Mouse (Mus musculus) ovary, adult 10 weeks (tissue): ENCODE measurements around the gene Asb15. TPM values are rescaled to one million over a fixed set of nuclear protein-coding genes. Genes with fewer than 3 reads are reported as not detected.

Source experiments
- polyA plus RNA-seq: library from polyadenylated mRNA; stranded (reverse); fragments of 350-450 nt; fragmentation: Illumina TruSeq; extraction: RNeasy Lipid Tissue Mini Kit (QIAGEN cat#74804); gene quantifications from one replicate; pipeline ENCODE4 v1.2.3, GENCODE M21; 2014

Gene Asb15
- polyA plus RNA-seq = not detected

DNA sequence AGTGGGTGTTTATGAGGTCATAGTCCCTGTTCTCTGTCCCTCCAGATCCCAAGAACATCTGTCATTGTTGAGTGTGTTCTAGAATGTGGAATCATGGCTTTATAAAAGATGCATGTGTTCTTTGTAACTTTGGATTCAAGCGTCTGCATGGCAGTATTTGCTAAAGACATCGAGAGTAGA, at the start of gene Asb15:
Asb15 (plus strand) TSS at position 81 of the 180 bp plus-strand sequence.

GRCm38 (mm10) chr6:24514552-24515284, 13.2 kb upstream of the Asb15 start, which contains the start of gene Iqub:
Gene Iqub (minus strand): TSS chr6:24515067.

GRCm38 (mm10) chr6:24527155-24528063, 535 bp upstream of the Asb15 start, which contains the start of gene Ndufa5:
Gene Ndufa5 (minus strand): TSS chr6:24528013.

DNA sequence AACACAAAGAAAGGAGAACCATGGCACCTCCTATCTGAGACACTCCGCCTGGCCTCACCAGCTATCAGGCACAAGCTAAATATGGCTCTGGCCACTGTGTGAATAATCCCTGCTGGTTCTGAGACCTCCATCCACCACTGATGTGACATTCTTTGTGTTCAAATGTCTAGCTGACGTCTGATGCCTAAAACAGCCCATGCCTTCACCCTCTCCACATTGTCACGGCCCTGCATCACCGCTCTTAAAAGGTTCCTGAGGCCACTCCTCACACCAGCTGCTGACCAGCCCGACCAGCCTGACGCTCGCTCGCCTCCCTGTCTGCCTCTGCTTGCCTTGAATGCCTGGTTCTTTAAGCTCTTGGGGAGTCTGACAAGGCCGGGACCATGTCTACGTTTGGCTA, 69.6 kb downstream of the Asb15 start, which contains the start of gene Lmod2:
Lmod2 (plus strand) TSS at position 263 of the 400 bp plus-strand sequence.

Other genes with a start within 250 kb of the Asb15 start
- gene Iqub, start 13.1 kb upstream of the Asb15 start, polyA plus RNA-seq = 4.2 TPM
- 163 TPM for gene Ndufa5, start 131 bp upstream of the Asb15 start, polyA plus RNA-seq
- not detected for gene Lmod2, start 69.6 kb downstream of the Asb15 start, polyA plus RNA-seq
- 186 TPM for gene Wasl, start 136.9 kb downstream of the Asb15 start, polyA plus RNA-seq
- gene Hyal6, start 205.1 kb downstream of the Asb15 start, polyA plus RNA-seq = not detected
- not detected for gene Hyal4, start 220.2 kb downstream of the Asb15 start, polyA plus RNA-seq